Mouse (Mus musculus): Measurements from ENCODE around the gene Ranbp10. TPM values are rescaled to one million over a fixed set of nuclear protein-coding genes. Genes with fewer than 3 reads are reported as not detected.
"Not testable (repeated sequence)": the region's sequence is repeated elsewhere in the genome, so short reads cannot be mapped to it uniquely, and the experiment has no call there.

The Ranbp10 gene
- polyA plus RNA-seq, 1 experiment from 2014 or later, result 8.9 TPM

- Histone ChIP-seq H3K27me3 (replicated peaks; ENCODE audit: control insufficient read depth, insufficient read depth, low read length) (no peaks in the 10 kb centered on the region), H3K4me1 (ENCODE audit: control insufficient read depth, insufficient read depth, low read depth, low read length) (peaks cover 6% of the 10 kb centered on the region), H3K9me3 (ENCODE audit: control insufficient read depth, low read length) (no peaks in the 10 kb centered on the region), H3K9ac (ENCODE audit: low read depth, low read length) (no peak overlapping the region), H3K27ac (ENCODE audit: low read depth, low read length) (no peak overlapping the region), H3K4me2 (ENCODE audit: low read length) (no peak overlapping the region), H3K36me3 (ENCODE audit: control insufficient read depth, insufficient read depth, low read length) (peaks cover 27% of the 10 kb centered on the region), H3K4me3 (ENCODE audit: low read length) (no peak overlapping the region)
- ATAC-seq, result no peak
- 96% methylated on average over 11 of the region's 11 CpGs for WGBS
These were observed 19.5 kb upstream of the Ranbp10 start for GRCm38 (mm10) chr8:105846678-105847077.

GRCm38 (mm10) chr8:105839209-105839608 lies 12.1 kb upstream of the Ranbp10 start:
- H3K27ac ChIP-seq (ENCODE audit: low read depth, low read length), result no peak overlapping the region
- H3K9ac ChIP-seq (ENCODE audit: low read depth, low read length), result no peak overlapping the region
- no peak overlapping the region for H3K4me3 ChIP-seq (ENCODE audit: low read length)
- peaks cover 6% of the 10 kb centered on the region for H3K36me3 ChIP-seq (ENCODE audit: control insufficient read depth, insufficient read depth, low read length)
- H3K4me1 ChIP-seq (ENCODE audit: control insufficient read depth, insufficient read depth, low read depth, low read length), result no peaks in the 10 kb centered on the region
- no peak for ATAC-seq
- WGBS, result 91% methylated on average over 5 of the region's 5 CpGs
- H3K4me2 ChIP-seq (ENCODE audit: low read length), result no peak overlapping the region
- no peaks in the 10 kb centered on the region for H3K27me3 ChIP-seq (replicated peaks; ENCODE audit: control insufficient read depth, insufficient read depth, low read length)
- no peaks in the 10 kb centered on the region for H3K9me3 ChIP-seq (ENCODE audit: control insufficient read depth, low read length)

GRCm38 (mm10) chr8:105836991-105837390 lies 9.8 kb upstream of the Ranbp10 start:
- H3K36me3 ChIP-seq (ENCODE audit: control insufficient read depth, insufficient read depth, low read length), result no peaks in the 10 kb centered on the region
- H3K4me3 ChIP-seq (ENCODE audit: low read length), result no peak overlapping the region
- H3K27ac ChIP-seq (ENCODE audit: low read depth, low read length), result no peak overlapping the region
- H3K9me3 ChIP-seq (ENCODE audit: control insufficient read depth, low read length), result no peaks in the 10 kb centered on the region
- no peaks in the 10 kb centered on the region for H3K4me1 ChIP-seq (ENCODE audit: control insufficient read depth, insufficient read depth, low read depth, low read length)
- H3K9ac ChIP-seq (ENCODE audit: low read depth, low read length), result no peak overlapping the region
- ATAC-seq, result no peak
- 79% methylated on average over 6 of the region's 6 CpGs for WGBS
- no peak overlapping the region for H3K4me2 ChIP-seq (ENCODE audit: low read length)
- H3K27me3 ChIP-seq (replicated peaks; ENCODE audit: control insufficient read depth, insufficient read depth, low read length), result no peaks in the 10 kb centered on the region

- Histone ChIP-seq H3K4me1 (ENCODE audit: control insufficient read depth, insufficient read depth, low read depth, low read length) (no peaks in the 10 kb centered on the region), H3K9ac (ENCODE audit: low read depth, low read length) (no peak overlapping the region), H3K27ac (ENCODE audit: low read depth, low read length) (no peak overlapping the region), H3K9me3 (ENCODE audit: control insufficient read depth, low read length) (no peaks in the 10 kb centered on the region), H3K36me3 (ENCODE audit: control insufficient read depth, insufficient read depth, low read length) (no peaks in the 10 kb centered on the region), H3K4me3 (ENCODE audit: low read length) (no peak overlapping the region), H3K27me3 (replicated peaks; ENCODE audit: control insufficient read depth, insufficient read depth, low read length) (no peaks in the 10 kb centered on the region), H3K4me2 (ENCODE audit: low read length) (no peak overlapping the region)
- 29% methylated on average over 11 of the region's 11 CpGs for WGBS
- ATAC-seq, result no peak
These were observed 8.2 kb upstream of the Ranbp10 start for GRCm38 (mm10) chr8:105835318-105835717.

GRCm38 (mm10) chr8:105833740-105834139 lies 6.6 kb upstream of the Ranbp10 start:
- H3K36me3 ChIP-seq (ENCODE audit: control insufficient read depth, insufficient read depth, low read length); H3K27me3 ChIP-seq (replicated peaks; ENCODE audit: control insufficient read depth, insufficient read depth, low read length); H3K4me1 ChIP-seq (ENCODE audit: control insufficient read depth, insufficient read depth, low read depth, low read length); H3K4me3 ChIP-seq (ENCODE audit: low read length); ATAC-seq; H3K27ac ChIP-seq (ENCODE audit: low read depth, low read length); H3K9ac ChIP-seq (ENCODE audit: low read depth, low read length); H3K4me2 ChIP-seq (ENCODE audit: low read length); H3K9me3 ChIP-seq (ENCODE audit: control insufficient read depth, low read length): not testable (repeated sequence)
- 80% methylated on average over 2 of the region's 2 CpGs for WGBS

- H3K27me3 ChIP-seq (replicated peaks; ENCODE audit: control insufficient read depth, insufficient read depth, low read length), result no peaks in the 10 kb centered on the region
- no peaks in the 10 kb centered on the region for H3K9me3 ChIP-seq (ENCODE audit: control insufficient read depth, low read length)
- no peak overlapping the region for H3K27ac ChIP-seq (ENCODE audit: low read depth, low read length)
- H3K4me2 ChIP-seq (ENCODE audit: low read length), result peak overlapping the region; percentile 85
- 10% methylated on average over 4 of the region's 4 CpGs for WGBS
- peak overlapping the region; percentile 78 for H3K4me3 ChIP-seq (ENCODE audit: low read length)
- H3K4me1 ChIP-seq (ENCODE audit: control insufficient read depth, insufficient read depth, low read depth, low read length), result peaks cover 19% of the 10 kb centered on the region
- ATAC-seq, result no peak
- 0 out of 2 replicates have a peak, but pooled peaks cover 5% of the 10 kb centered on the region for H3K36me3 ChIP-seq (ENCODE audit: control insufficient read depth, insufficient read depth, low read length)
- peak overlapping the region; percentile 86 for H3K9ac ChIP-seq (ENCODE audit: low read depth, low read length)
These were observed 771 bp downstream of the Ranbp10 start for GRCm38 (mm10) chr8:105826379-105826778.

GRCm38 (mm10) chr8:105825506-105825905 lies 1.6 kb downstream of the Ranbp10 start:
- H3K27ac ChIP-seq (ENCODE audit: low read depth, low read length), result no peak overlapping the region
- no peaks in the 10 kb centered on the region for H3K9me3 ChIP-seq (ENCODE audit: control insufficient read depth, low read length)
- no peak overlapping the region for H3K9ac ChIP-seq (ENCODE audit: low read depth, low read length)
- ATAC-seq, result no peak
- no peaks in the 10 kb centered on the region for H3K27me3 ChIP-seq (replicated peaks; ENCODE audit: control insufficient read depth, insufficient read depth, low read length)
- WGBS, result 73% methylated on average over 4 of the region's 4 CpGs
- H3K36me3 ChIP-seq (ENCODE audit: control insufficient read depth, insufficient read depth, low read length), result peaks cover 5% of the 10 kb centered on the region; the same call in 1 of the 2 replicates
- H3K4me1 ChIP-seq (ENCODE audit: control insufficient read depth, insufficient read depth, low read depth, low read length), result peaks cover 19% of the 10 kb centered on the region
- H3K4me2 ChIP-seq (ENCODE audit: low read length), result peak overlapping the region; percentile 85
- no peak overlapping the region for H3K4me3 ChIP-seq (ENCODE audit: low read length)

GRCm38 (mm10) chr8:105820925-105821324 lies 6.2 kb downstream of the Ranbp10 start:
- 100% methylated on average over 1 of the region's 1 CpGs for WGBS
- H3K4me1 ChIP-seq (ENCODE audit: control insufficient read depth, insufficient read depth, low read depth, low read length), result peaks cover 10% of the 10 kb centered on the region
- peaks cover 5% of the 10 kb centered on the region; the same call in 1 of the 2 replicates for H3K36me3 ChIP-seq (ENCODE audit: control insufficient read depth, insufficient read depth, low read length)
- H3K9ac ChIP-seq (ENCODE audit: low read depth, low read length), result no peak overlapping the region
- no peaks in the 10 kb centered on the region for H3K27me3 ChIP-seq (replicated peaks; ENCODE audit: control insufficient read depth, insufficient read depth, low read length)
- 0 out of 2 replicates have a peak, but pooled peaks have one; percentile 13 for ATAC-seq
- no peak overlapping the region for H3K27ac ChIP-seq (ENCODE audit: low read depth, low read length)
- H3K4me2 ChIP-seq (ENCODE audit: low read length), result no peak overlapping the region
- no peak overlapping the region for H3K4me3 ChIP-seq (ENCODE audit: low read length)
- no peaks in the 10 kb centered on the region for H3K9me3 ChIP-seq (ENCODE audit: control insufficient read depth, low read length)

GRCm38 (mm10) chr8:105819659-105820058 lies 7.5 kb downstream of the Ranbp10 start:
- Histone ChIP-seq H3K9ac (ENCODE audit: low read depth, low read length) (no peak overlapping the region), H3K27ac (ENCODE audit: low read depth, low read length) (no peak overlapping the region), H3K4me1 (ENCODE audit: control insufficient read depth, insufficient read depth, low read depth, low read length) (0 out of 2 replicates have a peak, but pooled peaks cover 3% of the 10 kb centered on the region), H3K9me3 (ENCODE audit: control insufficient read depth, low read length) (no peaks in the 10 kb centered on the region), H3K27me3 (replicated peaks; ENCODE audit: control insufficient read depth, insufficient read depth, low read length) (no peaks in the 10 kb centered on the region), H3K36me3 (ENCODE audit: control insufficient read depth, insufficient read depth, low read length) (peaks cover 5% of the 10 kb centered on the region; the same call in 1 of the 2 replicates), H3K4me3 (ENCODE audit: low read length) (no peak overlapping the region), H3K4me2 (ENCODE audit: low read length) (no peak overlapping the region)
- ATAC-seq, result no peak
- 91% methylated on average over 3 of the region's 3 CpGs for whole genome bisulfite sequencing

GRCm38 (mm10) chr8:105813241-105813640 lies 13.9 kb downstream of the Ranbp10 start:
- no peak overlapping the region for H3K9ac ChIP-seq (ENCODE audit: low read depth, low read length)
- H3K27ac ChIP-seq (ENCODE audit: low read depth, low read length), result no peak overlapping the region
- 97% methylated on average over 6 of the region's 6 CpGs for WGBS
- no peak for ATAC-seq
- no peak overlapping the region for H3K4me2 ChIP-seq (ENCODE audit: low read length)
- no peaks in the 10 kb centered on the region for H3K27me3 ChIP-seq (replicated peaks; ENCODE audit: control insufficient read depth, insufficient read depth, low read length)
- H3K9me3 ChIP-seq (ENCODE audit: control insufficient read depth, low read length), result no peaks in the 10 kb centered on the region
- no peaks in the 10 kb centered on the region for H3K36me3 ChIP-seq (ENCODE audit: control insufficient read depth, insufficient read depth, low read length)
- no peak overlapping the region for H3K4me3 ChIP-seq (ENCODE audit: low read length)
- no peaks in the 10 kb centered on the region; the same call in 1 of the 2 replicates for H3K4me1 ChIP-seq (ENCODE audit: control insufficient read depth, insufficient read depth, low read depth, low read length)
